Mouse (Mus musculus) lung, adult 18-20 months (tissue): ENCODE data around the gene Rab10.
"Not testable (repeated sequence)": the region's sequence is repeated elsewhere in the genome, so short reads cannot be mapped to it uniquely, and the experiment has no call there.

Experiments
- DNase-seq, 2 experiments: peaks; one replicate each; pipeline ENCODE4 v3.0.0; 2022; ENCODE audit warnings: mixed read lengths in 2 of 2

Gene Rab10

GRCm38 (mm10) chr12:3309391-3310320 lies at the start of gene Rab10:
Gene Rab10, minus strand, starts transcription at chr12:3309969.
- peak; percentile 98 to 99 for DNase-seq

GRCm38 (mm10) chr12:3359302-3359701 lies 49.5 kb upstream of the Rab10 start:
- DNase-seq = peak; percentile 72 to 73

GRCm38 (mm10) chr12:3356824-3357223 lies 47.1 kb upstream of the Rab10 start:
- no peak for DNase-seq

GRCm38 (mm10) chr12:3355068-3355467 lies 45.3 kb upstream of the Rab10 start:
- no peak for DNase-seq

GRCm38 (mm10) chr12:3352216-3352615 lies 42.4 kb upstream of the Rab10 start:
- DNase-seq = no peak

- DNase-seq = no peak
These were observed 40.4 kb upstream of the Rab10 start for GRCm38 (mm10) chr12:3350136-3350535.

GRCm38 (mm10) chr12:3349387-3349786 lies 39.6 kb upstream of the Rab10 start:
- DNase-seq = no peak

GRCm38 (mm10) chr12:3347682-3348081 lies 37.9 kb upstream of the Rab10 start:
- DNase-seq = no peak

- no peak for DNase-seq
These were observed 35.3 kb upstream of the Rab10 start for GRCm38 (mm10) chr12:3345038-3345437.

GRCm38 (mm10) chr12:3344155-3344554 lies 34.4 kb upstream of the Rab10 start:
- DNase-seq = no peak

- DNase-seq = no peak
These were observed 29.2 kb upstream of the Rab10 start for GRCm38 (mm10) chr12:3338931-3339330.

GRCm38 (mm10) chr12:3329677-3330076 lies 19.9 kb upstream of the Rab10 start:
- DNase-seq = no peak

GRCm38 (mm10) chr12:3325232-3325631 lies 15.5 kb upstream of the Rab10 start:
- DNase-seq = no peak

- no peak for DNase-seq
These were observed 13.5 kb upstream of the Rab10 start for GRCm38 (mm10) chr12:3323241-3323640.

- DNase-seq = peak in 1 of 2 experiments; percentile 18
These were observed 9.6 kb upstream of the Rab10 start for GRCm38 (mm10) chr12:3319377-3319776.

- DNase-seq = peak; percentile 34 to 39
These were observed 7.2 kb upstream of the Rab10 start for GRCm38 (mm10) chr12:3316937-3317336.

GRCm38 (mm10) chr12:3316083-3316482 lies 6.3 kb upstream of the Rab10 start:
- DNase-seq = peak in 1 of 2 experiments; percentile 15

- DNase-seq = no peak
These were observed 3.1 kb upstream of the Rab10 start for GRCm38 (mm10) chr12:3312886-3313285.

GRCm38 (mm10) chr12:3310321-3310692 lies 538 bp upstream of the Rab10 start:
- DNase-seq = no peak

GRCm38 (mm10) chr12:3308541-3309241 lies 1.1 kb downstream of the Rab10 start:
- peak; percentile 6 to 18 for DNase-seq

GRCm38 (mm10) chr12:3307587-3307986 lies 2.2 kb downstream of the Rab10 start:
- no peak for DNase-seq

- DNase-seq = no peak
These were observed 4.5 kb downstream of the Rab10 start for GRCm38 (mm10) chr12:3305238-3305637.

- DNase-seq = not testable (repeated sequence)
These were observed 12.1 kb downstream of the Rab10 start for GRCm38 (mm10) chr12:3297622-3298021.

GRCm38 (mm10) chr12:3296056-3296455 lies 13.7 kb downstream of the Rab10 start:
- no peak for DNase-seq
